ENCODE assay signal across 8 mouse cellular contexts in the genomic region with DNA sequence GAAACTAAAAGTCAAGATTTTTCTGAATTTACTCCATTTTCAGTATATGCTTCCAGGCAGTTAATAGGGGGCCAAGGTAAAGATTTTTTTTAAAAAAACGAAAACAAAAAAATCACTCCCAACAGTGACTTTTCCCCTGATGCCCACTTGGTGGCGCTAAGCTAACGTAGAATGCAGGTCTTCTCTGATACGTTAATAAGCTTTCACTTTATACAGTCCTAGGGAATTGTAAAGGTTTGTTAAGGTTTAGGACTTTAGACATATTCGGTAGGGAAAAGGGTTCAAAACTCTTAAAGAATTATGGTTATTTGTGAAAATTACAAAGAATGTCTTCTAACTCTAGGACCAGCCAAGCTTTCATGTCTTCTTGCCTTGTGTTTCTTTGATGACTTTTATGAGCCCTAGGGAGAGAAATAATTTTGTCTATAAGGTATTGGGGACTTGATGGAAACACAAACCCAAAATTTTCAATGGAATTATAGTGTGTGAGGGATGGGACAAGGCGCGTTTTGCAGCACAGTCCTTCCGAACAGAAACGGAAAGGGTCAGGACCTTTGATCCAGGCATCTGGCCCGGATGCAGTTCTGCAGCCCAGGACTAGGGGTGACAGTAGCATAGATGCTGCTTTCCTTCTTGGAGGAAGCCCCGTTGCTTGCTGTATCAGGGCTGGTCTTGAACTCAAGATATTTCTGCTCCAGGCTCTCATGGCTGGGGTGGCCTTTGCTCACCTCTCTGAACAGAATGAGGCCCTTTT.
A peak's percentile ranks its signal among the peaks of the same experiment; 100 is the strongest.
DNase-seq lines count a peak whose midpoint lies in the region.

No protein-coding gene starts in this region.

- DNase-seq in left cerebral cortex, adult 18-20 months (ENCODE audit: low spot score in 2 of 2), result peak; percentile 16 to 51
- no peak for DNase-seq in left cerebral cortex, adult 11 months (ENCODE audit: low spot score)
- peak; percentile 53 for DNase-seq in MN1 (ENCODE audit: low spot score)
- peak; percentile 73 for DNase-seq in embryo, embryonic 10 days (ENCODE audit: low spot score)
- peak; percentile 49 for DNase-seq in heart, postnatal 4 days
- DNase-seq in left cerebral cortex, postnatal 4 days, result peak; percentile 39
- peak; percentile 75 for DNase-seq in naive thymus-derived CD4-positive, alpha-beta T cell, adult 2 months (ENCODE audit: low read depth)
- DNase-seq in urinary bladder, postnatal 10 days (ENCODE audit: low spot score), result no peak

- intact Hi-C loops in left cerebral cortex, postnatal 4 days (cut with DNase I), result loop anchor here (2.0 to 10.0 kb wide), 4 partner anchors 423 to 1806 kb away; no protein-coding TSS in a partner anchor

Comparison
In these comparisons a context has a peak if more than half of its experiments do, and no peak if none do; other contexts are left out.
1. DNase-seq: peak in left cerebral cortex, adult 18-20 months (2 of 2), MN1 (single experiment), embryo, embryonic 10 days (single experiment), heart, postnatal 4 days (single experiment), left cerebral cortex, postnatal 4 days (single experiment) and naive thymus-derived CD4-positive, alpha-beta T cell, adult 2 months (single experiment); none in left cerebral cortex, adult 11 months (single experiment) and urinary bladder, postnatal 10 days (single experiment).